Mouse (Mus musculus) inflammation-experienced regulatory T-cells, adult 16 weeks (primary cell): ENCODE measurements around the gene Cdx2. TPM values are rescaled to one million over a fixed set of nuclear protein-coding genes. Genes with fewer than 3 reads are reported as not detected.

Source experiments
- polyA plus RNA-seq: library from polyadenylated mRNA; unstranded; fragments of 100-300 nt; shearing (Covaris generic); gene quantifications from one replicate; pipeline ENCODE4 v1.2.1, GENCODE M21; 2017

Cdx2 gene
- polyA plus RNA-seq, result not detected

DNA sequence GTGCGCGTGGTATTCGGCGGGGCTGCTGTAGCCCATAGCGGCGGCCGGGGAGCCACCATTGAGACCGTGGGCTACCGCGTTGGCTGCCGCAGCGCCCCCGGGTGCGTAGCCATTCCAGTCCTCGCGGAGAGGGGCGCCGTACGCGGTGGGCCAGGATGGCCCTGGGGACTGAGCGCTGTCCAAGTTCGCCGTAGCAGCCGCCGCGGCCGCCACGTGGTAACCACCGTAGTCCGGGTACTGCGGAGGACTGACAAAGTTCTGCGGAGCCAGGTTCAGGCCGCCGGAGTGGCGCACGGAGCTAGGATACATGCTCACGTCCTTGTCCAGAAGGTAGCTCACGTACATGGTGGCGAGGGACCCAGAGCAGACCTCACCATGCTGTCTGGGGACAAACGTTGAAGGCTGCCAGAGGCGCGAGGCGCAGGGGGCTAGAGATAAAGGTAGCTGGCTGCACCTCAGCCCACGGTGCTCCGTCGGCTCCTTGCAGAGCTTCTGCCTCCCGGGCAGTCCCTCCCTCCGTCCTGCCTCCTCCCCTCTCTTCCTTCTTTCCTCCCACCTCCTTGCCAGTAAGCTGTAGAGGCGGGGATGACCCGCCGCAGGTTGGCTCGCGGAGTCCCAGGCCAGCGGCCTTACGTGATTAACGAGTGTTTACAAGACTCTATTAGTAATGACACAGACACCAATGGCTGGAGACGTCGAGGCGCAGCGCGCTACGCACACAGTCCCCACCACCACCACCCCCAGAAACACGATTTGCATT lies at the start of gene Cdx2:
TSS of gene Cdx2 (minus strand) at position 633 of the 760 bp plus-strand sequence.

DNA sequence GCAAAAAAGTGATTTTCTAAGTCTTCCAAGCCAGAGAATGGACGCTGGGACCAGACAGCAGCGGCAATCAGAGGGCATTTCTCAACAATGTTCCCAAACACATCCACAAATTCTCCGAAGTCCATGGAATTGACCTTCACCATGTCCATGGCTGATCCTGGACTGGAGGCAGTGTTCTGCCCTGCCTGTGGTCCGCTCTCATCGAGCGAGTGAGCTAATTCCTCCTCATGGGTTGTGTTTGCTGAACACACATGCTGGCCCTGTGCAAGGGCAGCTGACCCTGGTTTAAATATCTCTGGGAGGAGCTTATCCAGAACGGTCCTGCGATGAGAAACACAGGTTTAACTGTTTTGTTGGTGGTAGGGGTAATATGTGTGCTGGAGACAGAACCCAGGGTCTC lies 15.1 kb upstream of the Cdx2 start, which contains the start of gene Urad:
TSS of gene Urad (minus strand) at position 258 of the 400 bp plus-strand sequence.

DNA sequence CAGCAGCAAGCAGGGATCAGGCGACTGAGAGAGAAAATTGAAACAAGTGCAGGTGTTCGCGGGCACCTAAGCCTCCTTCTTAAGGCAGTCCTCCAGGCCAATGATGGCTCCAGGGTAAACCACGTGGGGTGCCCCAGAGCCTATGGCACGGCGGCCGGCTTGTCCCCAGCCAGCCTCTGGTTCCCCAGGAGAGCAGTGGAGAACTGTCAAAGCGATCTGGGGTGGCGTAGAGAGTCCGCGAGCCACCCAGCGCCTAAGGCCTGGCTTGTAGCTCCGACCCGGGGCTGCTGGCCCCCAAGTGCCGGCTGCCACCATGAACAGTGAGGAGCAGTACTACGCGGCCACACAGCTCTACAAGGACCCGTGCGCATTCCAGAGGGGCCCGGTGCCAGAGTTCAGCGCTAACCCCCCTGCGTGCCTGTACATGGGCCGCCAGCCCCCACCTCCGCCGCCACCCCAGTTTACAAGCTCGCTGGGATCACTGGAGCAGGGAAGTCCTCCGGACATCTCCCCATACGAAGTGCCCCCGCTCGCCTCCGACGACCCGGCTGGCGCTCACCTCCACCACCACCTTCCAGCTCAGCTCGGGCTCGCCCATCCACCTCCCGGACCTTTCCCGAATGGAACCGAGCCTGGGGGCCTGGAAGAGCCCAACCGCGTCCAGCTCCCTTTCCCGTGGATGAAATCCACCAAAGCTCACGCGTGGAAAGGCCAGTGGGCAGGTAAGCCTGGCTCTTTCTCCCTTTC lies 37.0 kb downstream of the Cdx2 start, which contains the start of gene Pdx1:
TSS of gene Pdx1 (plus strand) at position 34 of the 747 bp plus-strand sequence.

Other genes with a start within 250 kb of the Cdx2 start
- gene Lnx2, start 230.7 kb downstream of the Cdx2 start, polyA plus RNA-seq, result 64.1 TPM
- 158 TPM for gene Polr1d, start 230.2 kb downstream of the Cdx2 start, polyA plus RNA-seq
- not detected for gene Gsx1, start 118.6 kb downstream of the Cdx2 start, polyA plus RNA-seq
- not detected for gene Pdx1, start 37.3 kb downstream of the Cdx2 start, polyA plus RNA-seq
- gene Urad, start 15.2 kb upstream of the Cdx2 start, polyA plus RNA-seq, result not detected
- gene Flt3, start 93.2 kb upstream of the Cdx2 start, polyA plus RNA-seq, result 0.11 TPM
- gene Pan3, start 122.9 kb upstream of the Cdx2 start, polyA plus RNA-seq, result 40.0 TPM